In genomic region chr1:68024086-68024940, GRCm38 (mm10) we compare ENCODE assay signal across 27 mouse cellular contexts.
A peak's percentile ranks its signal among the peaks of the same experiment; 100 is the strongest.
DNase-seq lines count a peak whose midpoint lies in the region; ATAC-seq and TF ChIP-seq lines count a peak whose summit lies in the region.
"Had no signal": no experiment of that assay in that cellular context is flagged by ENCODE, and none has a peak within 500 bp of the region (broad histone marks: within the 10 kb centered on the region; RNA-seq: fewer than 3 reads in every experiment).

No protein-coding gene starts in this region.

- H3K36me3 ChIP-seq in hindbrain, embryonic 11.5 days (ENCODE audit: control insufficient read depth, insufficient read depth, low read length) = no peaks in the 10 kb centered on the region
- H3K36me3 ChIP-seq in hindbrain, postnatal 0 days (ENCODE audit: insufficient read depth, low read length) = no peaks in the 10 kb centered on the region
- H3K36me3 ChIP-seq in neural tube, embryonic 11.5 days (ENCODE audit: control insufficient read depth, insufficient read depth, low read length) = no peaks in the 10 kb centered on the region
- no peaks in the 10 kb centered on the region for H3K36me3 ChIP-seq in neural tube, embryonic 15.5 days
- H3K36me3 ChIP-seq: embryonic facial prominence, embryonic 13.5 days; embryonic facial prominence, embryonic 15.5 days; forebrain, embryonic 10.5 days; forebrain, embryonic 12.5 days; G1E had no signal

- TF ChIP-seq CTCF in hindbrain, postnatal 0 days (IDR thresholded peaks at IDR 0.05; ENCODE audit: low read depth) = no peak

- H3K9me3 ChIP-seq in hindbrain, embryonic 11.5 days (ENCODE audit: control insufficient read depth, low read length) = no peaks in the 10 kb centered on the region
- H3K9me3 ChIP-seq in hindbrain, postnatal 0 days (ENCODE audit: low read length) = no peaks in the 10 kb centered on the region
- no peaks in the 10 kb centered on the region for H3K9me3 ChIP-seq in neural tube, embryonic 11.5 days (ENCODE audit: control insufficient read depth, low read length)
- H3K9me3 ChIP-seq in neural tube, embryonic 15.5 days (replicated peaks) = no peaks in the 10 kb centered on the region
- H3K9me3 ChIP-seq: embryonic facial prominence, embryonic 13.5 days; embryonic facial prominence, embryonic 15.5 days; forebrain, embryonic 10.5 days; forebrain, embryonic 12.5 days had no signal

- peak; percentile 71; the same call in 1 of the 2 replicates for ATAC-seq in hindbrain, embryonic 11.5 days (ENCODE audit: low FRiP score)
- no peak for ATAC-seq in hindbrain, postnatal 0 days
- ATAC-seq in neural tube, embryonic 11.5 days (ENCODE audit: insufficient read depth, low FRiP score, low TSS enrichment) = peak; percentile 73; the same call in 1 of the 2 replicates
- no peak for ATAC-seq in neural tube, embryonic 15.5 days (ENCODE audit: low FRiP score)
- ATAC-seq: activated CD4-positive, CD25-positive, alpha-beta regulatory T cell, adult 4 months; CD4-positive, CD25-positive, alpha-beta regulatory T cell, adult 4 months; forebrain, embryonic 14.5 days; forebrain, embryonic 16.5 days; Patski had no signal

- H3K9ac ChIP-seq in hindbrain, embryonic 11.5 days (ENCODE audit: low read depth, low read length) = no peak overlapping the region
- no peak overlapping the region for H3K9ac ChIP-seq in hindbrain, postnatal 0 days (replicated peaks; ENCODE audit: low read length)
- H3K9ac ChIP-seq in neural tube, embryonic 11.5 days (ENCODE audit: low read length) = no peak overlapping the region
- H3K9ac ChIP-seq in neural tube, embryonic 15.5 days (replicated peaks) = no peak overlapping the region
- H3K9ac ChIP-seq: embryonic facial prominence, embryonic 13.5 days; embryonic facial prominence, embryonic 15.5 days; forebrain, embryonic 12.5 days had no signal

- DNase-seq in hindbrain, embryonic 11.5 days (ENCODE audit: low spot score) = no peak
- DNase-seq in hindbrain, postnatal 0 days (ENCODE audit: low spot score) = no peak
- no peak for DNase-seq in neural tube, embryonic 11.5 days (ENCODE audit: low spot score)
- peak; percentile 4 for DNase-seq in mesoderm, embryonic 11.5 days (ENCODE audit: low read depth, low spot score)
- DNase-seq: adrenal gland, adult 8-10 months; adrenal gland, postnatal 14 days; adrenal gland, postnatal 36 days; B cell, adult 2 months; cerebellum, adult 11-12 months; cerebellum, adult 2 months; cerebellum, adult 9-10 months; cerebellum, postnatal 10 days; cerebellum, postnatal 25 days; embryo, embryonic 11 days had no signal

- H3K27ac ChIP-seq in hindbrain, embryonic 11.5 days (ENCODE audit: low read depth, low read length) = no peak overlapping the region
- H3K27ac ChIP-seq in hindbrain, postnatal 0 days = no peak overlapping the region
- no peak overlapping the region for H3K27ac ChIP-seq in neural tube, embryonic 11.5 days (ENCODE audit: low read depth, low read length)
- H3K27ac ChIP-seq in neural tube, embryonic 15.5 days (replicated peaks) = no peak overlapping the region
- H3K27ac ChIP-seq: embryonic facial prominence, embryonic 13.5 days; embryonic facial prominence, embryonic 15.5 days; forebrain, embryonic 10.5 days; forebrain, embryonic 12.5 days had no signal

- H3K4me1 ChIP-seq in hindbrain, embryonic 11.5 days (replicated peaks; ENCODE audit: control insufficient read depth, insufficient read depth, low read length) = no peaks in the 10 kb centered on the region
- H3K4me1 ChIP-seq in hindbrain, postnatal 0 days (ENCODE audit: insufficient read depth, low read length) = no peaks in the 10 kb centered on the region
- H3K4me1 ChIP-seq in neural tube, embryonic 11.5 days (ENCODE audit: control insufficient read depth, insufficient read depth, low read length) = no peaks in the 10 kb centered on the region
- H3K4me1 ChIP-seq in neural tube, embryonic 15.5 days = no peaks in the 10 kb centered on the region
- H3K4me1 ChIP-seq: embryonic facial prominence, embryonic 13.5 days; embryonic facial prominence, embryonic 15.5 days; forebrain, embryonic 10.5 days; forebrain, embryonic 12.5 days had no signal

- H3K27me3 ChIP-seq in hindbrain, embryonic 11.5 days (ENCODE audit: control insufficient read depth, insufficient read depth, low read length) = no peaks in the 10 kb centered on the region
- no peaks in the 10 kb centered on the region for H3K27me3 ChIP-seq in hindbrain, postnatal 0 days (ENCODE audit: insufficient read depth, low read length)
- no peaks in the 10 kb centered on the region for H3K27me3 ChIP-seq in neural tube, embryonic 11.5 days (ENCODE audit: control insufficient read depth, insufficient read depth, low read length)
- no peaks in the 10 kb centered on the region for H3K27me3 ChIP-seq in neural tube, embryonic 15.5 days (replicated peaks)
- H3K27me3 ChIP-seq: CH12.LX; embryonic facial prominence, embryonic 13.5 days; embryonic facial prominence, embryonic 15.5 days; forebrain, embryonic 12.5 days had no signal

- no peak overlapping the region for H3K4me2 ChIP-seq in hindbrain, embryonic 11.5 days (replicated peaks; ENCODE audit: low read depth, low read length)
- no peak overlapping the region for H3K4me2 ChIP-seq in hindbrain, postnatal 0 days (ENCODE audit: low read depth, low read length)
- no peak overlapping the region for H3K4me2 ChIP-seq in neural tube, embryonic 11.5 days (ENCODE audit: low read depth)
- no peak overlapping the region for H3K4me2 ChIP-seq in neural tube, embryonic 15.5 days
- H3K4me2 ChIP-seq: embryonic facial prominence, embryonic 13.5 days; embryonic facial prominence, embryonic 15.5 days; forebrain, embryonic 12.5 days had no signal

- H3K4me3 ChIP-seq in hindbrain, embryonic 11.5 days (ENCODE audit: low read depth, low read length) = no peak overlapping the region
- H3K4me3 ChIP-seq in hindbrain, postnatal 0 days (ENCODE audit: low read length) = no peak overlapping the region
- H3K4me3 ChIP-seq in neural tube, embryonic 11.5 days (ENCODE audit: low read depth, low read length) = no peak overlapping the region
- no peak overlapping the region for H3K4me3 ChIP-seq in neural tube, embryonic 15.5 days (replicated peaks)
- H3K4me3 ChIP-seq: embryonic facial prominence, embryonic 13.5 days; embryonic facial prominence, embryonic 15.5 days; erythroblast, embryonic 14.5 days; forebrain, embryonic 10.5 days; forebrain, embryonic 12.5 days had no signal

Comparison
In these comparisons a context has a peak if more than half of its experiments do, and no peak if none do; other contexts are left out.
1. ATAC-seq: peak in hindbrain, embryonic 11.5 days (single experiment) and neural tube, embryonic 11.5 days (single experiment); none in hindbrain, postnatal 0 days (single experiment) and neural tube, embryonic 15.5 days (single experiment).